Mouse (Mus musculus): ENCODE results near the gene Lsm12.

Gene Lsm12

GRCm38 (mm10) chr11:102117386-102117785 lies 67.7 kb downstream of the Lsm12 start:
- DNase-seq (ENCODE audit: low read depth, low spot score), result no peak

GRCm38 (mm10) chr11:102116241-102116640 lies 68.9 kb downstream of the Lsm12 start:
- DNase-seq (ENCODE audit: low read depth, low spot score), result no peak

Measured in telencephalon, adult 2 months (tissue).